Mouse (Mus musculus) hindbrain, embryonic 11.5 days (tissue): ENCODE measurements at regions not wholly inside any gene's neighbourhood (a gene's known extent, or its start where the extent isn't known, plus 50 kb on each side); places are given as distances from the start of the nearest gene placed in this dataset.

Experiments
- ATAC-seq: fragments of 200-750 bp; cut with Nextera tagmentation; 2 replicates; pipeline ENCODE4 v1.8.0; 2017; ENCODE audit warnings: mild to moderate bottlenecking, moderate TSS enrichment, moderate library complexity; ENCODE audit not compliant: low FRiP score
- DNase-seq: peaks from one replicate; pipeline ENCODE4 v3.0.0-alpha.2; 2015; ENCODE audit warnings: low spot score
- H3K27ac ChIP-seq: fragments of 300-500 bp; sonication (generic); 2 replicates; pipeline ENCODE4 v1.5.1; 2014; ENCODE audit warnings: mild to moderate bottlenecking, low read depth, low read length
- H3K27me3 ChIP-seq: fragments of 300-500 bp; sonication (generic); 2 replicates; pipeline ENCODE4 v1.6.1; 2014; ENCODE audit warnings: mild to moderate bottlenecking, low read length, moderate library complexity, mixed read lengths; ENCODE audit not compliant: control insufficient read depth, insufficient read depth
- H3K36me3 ChIP-seq: fragments of 300-500 bp; sonication (generic); 2 replicates; pipeline ENCODE4 v1.6.1; 2014; ENCODE audit warnings: mild to moderate bottlenecking, low read length, moderate library complexity, mixed read lengths; ENCODE audit not compliant: control insufficient read depth, insufficient read depth
- H3K4me1 ChIP-seq: fragments of 300-500 bp; sonication (generic); replicated peaks from 2 replicates; pipeline ENCODE4 v1.6.1; 2014; ENCODE audit warnings: low read length, mixed read lengths; ENCODE audit not compliant: control insufficient read depth, insufficient read depth
- H3K4me2 ChIP-seq: fragments of 300-500 bp; sonication (generic); replicated peaks from 2 replicates; pipeline ENCODE4 v1.6.1; 2014; ENCODE audit warnings: mild to moderate bottlenecking, low read depth, low read length
- H3K4me3 ChIP-seq: fragments of 300-500 bp; sonication (generic); 2 replicates; pipeline ENCODE4 v1.5.1; 2014; ENCODE audit warnings: low read depth, low read length
- H3K9ac ChIP-seq: fragments of 300-500 bp; sonication (generic); 2 replicates; pipeline ENCODE4 v1.6.1; 2014; ENCODE audit warnings: low read depth, low read length
- H3K9me3 ChIP-seq: fragments of 300-500 bp; sonication (generic); 2 replicates; pipeline ENCODE4 v1.6.1; 2016; ENCODE audit warnings: low read length; ENCODE audit not compliant: control insufficient read depth
- WGBS: fragments of 180-500 bp; shearing (Covaris S2); extraction: QIAGEN DNeasy Blood & Tissue Kit; methylation state at CpG from one replicate; pipeline ENCODE4 v1.1.7; 2014; 5-methylcytosine and 5-hydroxymethylcytosine counted together

- WGBS = 79% methylated on average over 6 of the region's 6 CpGs
- no peak overlapping the region for H3K27ac ChIP-seq
- no peaks in the 10 kb centered on the region for H3K27me3 ChIP-seq
- no peak overlapping the region for H3K4me2 ChIP-seq
- no peaks in the 10 kb centered on the region for H3K9me3 ChIP-seq
- ATAC-seq (no peak), DNase-seq (no peak)
- no peaks in the 10 kb centered on the region for H3K36me3 ChIP-seq
- H3K4me1 ChIP-seq = no peaks in the 10 kb centered on the region
- H3K4me3 ChIP-seq = no peak overlapping the region
- no peak overlapping the region for H3K9ac ChIP-seq
Observed at GRCm38 (mm10) chr13:28517161-28517560, 259.8 kb downstream of the Gm11361 start.

GRCm38 (mm10) chr13:28516636-28517035 is 259.3 kb downstream of the Gm11361 start:
- Histone ChIP-seq H3K4me2 (no peak overlapping the region), H3K4me1 (no peaks in the 10 kb centered on the region), H3K4me3 (no peak overlapping the region), H3K27me3 (no peaks in the 10 kb centered on the region), H3K9me3 (no peaks in the 10 kb centered on the region), H3K27ac (no peak overlapping the region), H3K9ac (no peak overlapping the region), H3K36me3 (no peaks in the 10 kb centered on the region)
- ATAC-seq (no peak), DNase-seq (no peak)
- WGBS = 64% methylated on average over 2 of the region's 2 CpGs

- no peak overlapping the region for H3K4me2 ChIP-seq
Observed at GRCm38 (mm10) chr13:28514245-28514644, 256.9 kb downstream of the Gm11361 start.

GRCm38 (mm10) chr13:28513336-28513735 is 256.0 kb downstream of the Gm11361 start:
- Histone ChIP-seq H3K27me3 (no peaks in the 10 kb centered on the region), H3K4me2 (no peak overlapping the region), H3K36me3 (no peaks in the 10 kb centered on the region), H3K9me3 (no peaks in the 10 kb centered on the region), H3K4me1 (no peaks in the 10 kb centered on the region), H3K9ac (no peak overlapping the region), H3K4me3 (no peak overlapping the region), H3K27ac (no peak overlapping the region)
- ATAC-seq (no peak), DNase-seq (no peak)
- 93% methylated on average over 7 of the region's 7 CpGs for WGBS

More at GRCm38 (mm10) chr13:28514245-28514644, 256.9 kb downstream of the Gm11361 start:
- H3K9me3 ChIP-seq = no peaks in the 10 kb centered on the region
- DNase-seq = no peak
- no peaks in the 10 kb centered on the region for H3K27me3 ChIP-seq
- no peaks in the 10 kb centered on the region for H3K4me1 ChIP-seq
- no peak overlapping the region for H3K27ac ChIP-seq
- no peak overlapping the region for H3K4me3 ChIP-seq
- H3K9ac ChIP-seq = no peak overlapping the region
- no peaks in the 10 kb centered on the region for H3K36me3 ChIP-seq
- no peak for ATAC-seq

GRCm38 (mm10) chr13:28512573-28513334 is 255.4 kb downstream of the Gm11361 start:
- Histone ChIP-seq H3K9ac (no peak overlapping the region), H3K36me3 (no peaks in the 10 kb centered on the region), H3K27me3 (no peaks in the 10 kb centered on the region), H3K27ac (no peak overlapping the region), H3K9me3 (no peaks in the 10 kb centered on the region), H3K4me3 (no peak overlapping the region), H3K4me1 (no peaks in the 10 kb centered on the region), H3K4me2 (no peak overlapping the region)
- WGBS = 83% methylated on average over 11 of the region's 11 CpGs
- DNase-seq = no peak
- no peak for ATAC-seq

- Histone ChIP-seq H3K4me2 (no peak overlapping the region), H3K9me3 (no peaks in the 10 kb centered on the region), H3K27ac (no peak overlapping the region), H3K36me3 (no peaks in the 10 kb centered on the region), H3K4me1 (no peaks in the 10 kb centered on the region), H3K27me3 (no peaks in the 10 kb centered on the region), H3K9ac (no peak overlapping the region), H3K4me3 (no peak overlapping the region)
- no peak for DNase-seq
- WGBS = 73% methylated on average over 2 of the region's 2 CpGs
- ATAC-seq = no peak
Observed at GRCm38 (mm10) chr13:28508184-28508583, 250.9 kb downstream of the Gm11361 start.

- ATAC-seq = no peak
- no peak overlapping the region for H3K4me3 ChIP-seq
- H3K27ac ChIP-seq = no peak overlapping the region
- no peak for DNase-seq
- 86% methylated on average over 5 of the region's 5 CpGs for WGBS
- H3K27me3 ChIP-seq = no peaks in the 10 kb centered on the region
- no peaks in the 10 kb centered on the region for H3K9me3 ChIP-seq
- no peak overlapping the region for H3K4me2 ChIP-seq
- H3K36me3 ChIP-seq = no peaks in the 10 kb centered on the region
- no peaks in the 10 kb centered on the region for H3K4me1 ChIP-seq
- H3K9ac ChIP-seq = no peak overlapping the region
Observed at GRCm38 (mm10) chr13:28507783-28508182, 250.5 kb downstream of the Gm11361 start.

GRCm38 (mm10) chr13:28504340-28504739 is 247.0 kb downstream of the Gm11361 start:
- Histone ChIP-seq H3K36me3 (no peaks in the 10 kb centered on the region), H3K4me3 (no peak overlapping the region), H3K4me1 (no peaks in the 10 kb centered on the region), H3K9ac (no peak overlapping the region), H3K27me3 (no peaks in the 10 kb centered on the region), H3K27ac (no peak overlapping the region), H3K4me2 (no peak overlapping the region), H3K9me3 (no peaks in the 10 kb centered on the region)
- ATAC-seq = no peak
- DNase-seq = no peak
- WGBS = 95% methylated on average over 3 of the region's 3 CpGs

- no peak for DNase-seq
- no peak for ATAC-seq
Observed at GRCm38 (mm10) chr13:28502171-28502570, 244.8 kb downstream of the Gm11361 start.

More at GRCm38 (mm10) chr13:28502171-28502570, 244.8 kb downstream of the Gm11361 start:
- whole genome bisulfite sequencing = 57% methylated on average over 2 of the region's 2 CpGs
- H3K36me3 ChIP-seq = no peaks in the 10 kb centered on the region
- H3K9me3 ChIP-seq = no peaks in the 10 kb centered on the region
- H3K4me3 ChIP-seq = no peak overlapping the region
- H3K4me2 ChIP-seq = no peak overlapping the region
- no peaks in the 10 kb centered on the region for H3K27me3 ChIP-seq
- H3K4me1 ChIP-seq = no peaks in the 10 kb centered on the region
- H3K9ac ChIP-seq = no peak overlapping the region
- no peak overlapping the region for H3K27ac ChIP-seq
